Mouse (Mus musculus) cortical plate, adult 2 months (tissue): ENCODE data around the gene Klhl35. TPM values are rescaled to one million over a fixed set of nuclear protein-coding genes. Genes with fewer than 3 reads are reported as not detected.

ENCODE experiments used
- H3K27ac ChIP-seq: fragments of 200-500 bp; 2 replicates; pipeline ENCODE4 v1.5.1; 2012; ENCODE audit warnings: low read length, control low read depth, inconsistent platforms; ENCODE audit not compliant: insufficient read depth
- H3K4me1 ChIP-seq: fragments of 200-500 bp; 2 replicates; pipeline ENCODE4 v1.6.1; 2011; ENCODE audit warnings: low read length; ENCODE audit not compliant: control insufficient read depth, insufficient read depth
- H3K4me3 ChIP-seq: fragments of 200-500 bp; 2 replicates; pipeline ENCODE4 v1.5.1; 2011; ENCODE audit warnings: mild to moderate bottlenecking, low read length, control low read depth; ENCODE audit not compliant: insufficient read depth
- CTCF ChIP-seq: fragments of 200-500 bp; IDR thresholded peaks from 2 replicates; pipeline ENCODE4 v1.5.1; 2011; ENCODE audit warnings: mild to moderate bottlenecking, control low read depth, low read length; ENCODE audit not compliant: insufficient read depth; ENCODE audit errors: extremely low read depth
- POLR2A ChIP-seq: fragments of 200-500 bp; IDR thresholded peaks from 2 replicates; pipeline ENCODE4 v1.6.1; 2011; ENCODE audit warnings: mild to moderate bottlenecking, low read length, control low read depth; ENCODE audit not compliant: insufficient read depth; ENCODE audit errors: extremely low read depth
- polyA plus RNA-seq: library from polyadenylated mRNA; depleted of rRNA; stranded (reverse); fragments of >200 nt; gene quantifications from 2 replicates; pipeline ENCODE4 v1.2.3, GENCODE M21; 2012

Gene Klhl35
- polyA plus RNA-seq, 1 experiment: 2.2 TPM

DNA sequence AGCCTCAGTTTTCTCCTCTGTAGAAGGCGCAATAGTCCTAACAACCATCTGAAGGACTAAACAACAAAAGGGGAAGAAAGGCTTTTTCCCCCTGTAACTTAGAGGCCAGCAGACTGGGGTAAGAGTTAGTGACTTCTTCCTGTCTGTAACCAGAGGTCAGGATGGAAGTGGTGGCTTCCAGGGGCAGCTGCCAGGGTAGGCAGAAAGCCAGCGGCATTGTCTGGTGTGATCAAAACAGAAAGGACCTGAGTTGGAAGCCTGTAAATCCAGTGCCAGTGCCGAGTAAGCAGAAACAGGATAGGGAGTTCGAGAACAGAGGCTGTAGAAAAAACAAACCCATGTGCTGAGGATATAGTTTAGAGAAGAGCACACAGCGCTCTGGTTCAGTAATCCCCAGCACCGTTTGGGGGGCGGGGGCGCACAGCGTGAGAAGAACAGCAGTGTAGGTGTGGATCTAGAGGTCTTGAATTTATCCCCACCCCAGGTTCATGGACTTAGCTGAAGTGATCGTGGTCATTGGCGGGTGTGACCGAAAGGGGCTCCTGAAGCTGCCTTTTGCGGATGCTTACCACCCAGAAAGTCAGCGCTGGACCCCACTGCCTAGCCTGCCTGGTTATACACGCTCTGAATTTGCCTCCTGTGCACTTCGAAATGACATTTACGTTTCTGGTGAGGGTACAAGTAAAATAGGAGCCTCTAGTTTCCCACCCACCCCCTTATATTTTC lies 4.0 kb downstream of the Klhl35 start:
- TF ChIP-seq POLR2A (no peak), CTCF (no peak)
- Histone ChIP-seq H3K4me1 (peaks cover 17% of the 10 kb centered on the region), H3K4me3 (no peak overlapping the region), H3K27ac (peak overlapping the region; percentile 73)

- TF ChIP-seq CTCF (no peak), POLR2A (no peak)
- Histone ChIP-seq H3K4me3 (no peak overlapping the region), H3K4me1 (peaks cover 8% of the 10 kb centered on the region), H3K27ac (no peak overlapping the region)
These were observed 5.8 kb downstream of the Klhl35 start for GRCm38 (mm10) chr7:99471578-99471977.

GRCm38 (mm10) chr7:99473638-99474407 lies 8.0 kb downstream of the Klhl35 start:
- no peak overlapping the region for H3K27ac ChIP-seq

DNA sequence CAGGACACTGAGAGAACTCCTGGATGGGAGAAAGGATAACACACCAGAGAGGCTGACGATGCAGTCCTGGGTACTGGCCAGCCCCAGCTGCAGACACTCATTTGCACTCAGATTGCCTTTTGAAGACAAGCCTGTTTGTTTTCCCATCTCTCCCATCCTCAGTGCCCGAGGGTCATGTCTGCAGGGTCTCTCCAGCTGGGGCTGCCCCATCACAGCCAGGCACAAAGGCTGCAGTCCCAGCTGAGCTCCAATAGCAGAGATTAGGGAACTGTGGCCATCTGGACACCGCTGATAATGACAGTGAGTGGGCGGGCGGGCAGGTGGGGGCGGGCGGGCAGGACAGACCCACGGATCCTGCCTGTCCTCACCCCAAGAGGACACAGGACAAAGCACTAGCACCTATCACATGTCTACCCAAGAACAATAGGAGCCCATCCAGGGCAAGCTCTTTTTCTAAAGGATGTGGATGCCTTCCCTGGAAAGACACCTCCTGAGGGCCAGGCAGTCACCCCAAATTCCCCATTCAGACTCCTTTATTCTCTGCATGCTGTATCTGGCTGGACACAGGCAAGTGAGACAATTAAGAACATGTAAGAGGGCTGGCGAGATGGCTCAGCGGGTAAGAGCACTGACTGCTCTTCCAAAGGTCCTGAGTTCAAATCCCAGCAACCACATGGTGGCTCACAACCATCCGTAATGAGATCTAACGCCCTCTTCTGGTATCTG lies 9.2 kb downstream of the Klhl35 start:
- Histone ChIP-seq H3K4me3 (no peak overlapping the region), H3K27ac (no peak overlapping the region), H3K4me1 (no peaks in the 10 kb centered on the region; the same call in 1 of the 2 replicates)
- TF ChIP-seq POLR2A (no peak), CTCF (no peak)

More at GRCm38 (mm10) chr7:99473638-99474407, 8.0 kb downstream of the Klhl35 start:
- Histone ChIP-seq H3K4me3 (no peak overlapping the region), H3K4me1 (peaks cover 3% of the 10 kb centered on the region; the same call in 1 of the 2 replicates)
- TF ChIP-seq POLR2A: no peak
- TF ChIP-seq CTCF: no peak

- TF ChIP-seq CTCF (no peak), POLR2A (no peak)
- H3K27ac ChIP-seq: no peak overlapping the region
- no peaks in the 10 kb centered on the region; the same call in 1 of the 2 replicates for H3K4me1 ChIP-seq
- no peak overlapping the region for H3K4me3 ChIP-seq
These were observed 9.7 kb downstream of the Klhl35 start for GRCm38 (mm10) chr7:99475562-99475911.

DNA sequence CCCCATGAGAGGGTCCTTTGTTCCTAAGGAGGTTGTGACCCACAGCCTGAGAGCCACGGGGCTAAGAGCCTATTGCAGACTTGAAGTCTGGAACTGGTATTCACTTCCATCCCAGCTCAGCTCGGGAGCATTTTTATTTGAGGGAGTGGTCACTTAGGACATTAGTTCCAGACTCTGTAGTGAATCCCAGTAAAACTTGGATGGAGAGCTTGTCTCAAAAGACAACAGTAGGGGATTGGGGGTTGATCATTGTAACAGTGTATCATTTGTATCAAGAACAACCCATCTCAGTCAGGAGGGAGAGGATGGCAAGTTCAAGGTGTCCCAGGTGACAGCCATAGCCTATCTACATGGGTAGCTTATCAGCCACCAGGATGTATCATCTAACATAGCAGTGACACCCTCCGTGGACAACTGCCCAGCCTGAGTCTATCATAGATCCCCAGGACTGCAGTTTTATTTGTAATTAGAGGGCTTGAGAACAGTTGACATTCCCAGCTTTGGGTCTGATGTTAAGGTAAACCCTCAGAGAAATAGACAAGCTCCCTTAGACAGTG lies 10.8 kb downstream of the Klhl35 start:
- H3K27ac ChIP-seq: no peak overlapping the region
- no peak for TF ChIP-seq POLR2A
- TF ChIP-seq CTCF: no peak
- no peak overlapping the region for H3K4me3 ChIP-seq
- H3K4me1 ChIP-seq: no peaks in the 10 kb centered on the region; the same call in 1 of the 2 replicates

GRCm38 (mm10) chr7:99477235-99477634 lies 11.4 kb downstream of the Klhl35 start:
- no peak overlapping the region for H3K27ac ChIP-seq
- H3K4me1 ChIP-seq: peaks cover 2% of the 10 kb centered on the region
- no peak for TF ChIP-seq CTCF
- TF ChIP-seq POLR2A: no peak

GRCm38 (mm10) chr7:99482637-99483036 lies 16.8 kb downstream of the Klhl35 start:
- Histone ChIP-seq H3K27ac (no peak overlapping the region), H3K4me3 (peak overlapping the region; percentile 81), H3K4me1 (peaks cover 4% of the 10 kb centered on the region)
- TF ChIP-seq POLR2A (no peak), CTCF (no peak)

More at GRCm38 (mm10) chr7:99477235-99477634, 11.4 kb downstream of the Klhl35 start:
- no peak overlapping the region for H3K4me3 ChIP-seq
